Mouse (Mus musculus): ENCODE measurements around the gene Aak1. TPM values are rescaled to one million over a fixed set of nuclear protein-coding genes. Genes with fewer than 3 reads are reported as not detected.
"Not testable (repeated sequence)": the region's sequence is repeated elsewhere in the genome, so short reads cannot be mapped to it uniquely, and the experiment has no call there.

Gene Aak1
- polyA plus RNA-seq, 1 experiment from 2014 or later = 40.2 TPM

GRCm38 (mm10) chr6:87042004-87042336 lies 192.7 kb downstream of the Aak1 start:
- H3K9me3 ChIP-seq (ENCODE audit: control insufficient read depth, low read length) = no peaks in the 10 kb centered on the region
- H3K9ac ChIP-seq (ENCODE audit: low read depth, low read length) = peak overlapping the region; percentile 85
- H3K27ac ChIP-seq (ENCODE audit: low read depth, low read length) = peak overlapping the region; percentile 99
- H3K36me3 ChIP-seq (ENCODE audit: control insufficient read depth, insufficient read depth, low read length) = no peaks in the 10 kb centered on the region
- peak overlapping the region; percentile 87 for H3K4me3 ChIP-seq (ENCODE audit: low read length)
- peak overlapping the region; percentile 85 for H3K4me2 ChIP-seq (ENCODE audit: low read length)
- peaks cover 12% of the 10 kb centered on the region for H3K4me1 ChIP-seq (ENCODE audit: control insufficient read depth, insufficient read depth, low read depth, low read length)
- ATAC-seq = peak; percentile 9
- WGBS = under 1% methylated on average over 11 of the region's 11 CpGs
- no peaks in the 10 kb centered on the region for H3K27me3 ChIP-seq (replicated peaks; ENCODE audit: control insufficient read depth, insufficient read depth, low read length)

GRCm38 (mm10) chr6:87042337-87043130 lies 193.2 kb downstream of the Aak1 start, which contains the start of gene Gfpt1:
Gene Gfpt1 (plus strand): TSS chr6:87042846.
- ATAC-seq = peak; percentile 97
- Histone ChIP-seq H3K4me2 (ENCODE audit: low read length) (peak within 1 kb of the TSS; percentile 85), H3K9me3 (ENCODE audit: control insufficient read depth, low read length) (no peaks in the 10 kb centered on the region), H3K9ac (ENCODE audit: low read depth, low read length) (peak within 1 kb of the TSS; percentile 94), H3K27me3 (replicated peaks; ENCODE audit: control insufficient read depth, insufficient read depth, low read length) (no peaks in the 10 kb centered on the region), H3K4me3 (ENCODE audit: low read length) (peak within 1 kb of the TSS; percentile 87), H3K4me1 (ENCODE audit: control insufficient read depth, insufficient read depth, low read depth, low read length) (peaks cover 12% of the 10 kb centered on the region), H3K36me3 (ENCODE audit: control insufficient read depth, insufficient read depth, low read length) (no peaks in the 10 kb centered on the region), H3K27ac (ENCODE audit: low read depth, low read length) (peak within 1 kb of the TSS; percentile 99)
- WGBS = under 1% methylated on average over 65 of the region's 68 CpGs

GRCm38 (mm10) chr6:87043131-87043516 lies 193.8 kb downstream of the Aak1 start:
- WGBS = 2% methylated on average over 9 of the region's 9 CpGs
- Histone ChIP-seq H3K27ac (ENCODE audit: low read depth, low read length) (peak overlapping the region; percentile 99), H3K4me1 (ENCODE audit: control insufficient read depth, insufficient read depth, low read depth, low read length) (peaks cover 12% of the 10 kb centered on the region), H3K27me3 (replicated peaks; ENCODE audit: control insufficient read depth, insufficient read depth, low read length) (no peaks in the 10 kb centered on the region), H3K4me3 (ENCODE audit: low read length) (peak overlapping the region; percentile 87), H3K9me3 (ENCODE audit: control insufficient read depth, low read length) (no peaks in the 10 kb centered on the region), H3K4me2 (ENCODE audit: low read length) (peak overlapping the region; percentile 85), H3K9ac (ENCODE audit: low read depth, low read length) (peak overlapping the region; percentile 94), H3K36me3 (ENCODE audit: control insufficient read depth, insufficient read depth, low read length) (no peaks in the 10 kb centered on the region)
- ATAC-seq = peak; percentile 44

GRCm38 (mm10) chr6:87044895-87045294 lies 195.6 kb downstream of the Aak1 start:
- no peak overlapping the region for H3K4me2 ChIP-seq (ENCODE audit: low read length)
- H3K4me3 ChIP-seq (ENCODE audit: low read length) = no peak overlapping the region
- no peaks in the 10 kb centered on the region for H3K36me3 ChIP-seq (ENCODE audit: control insufficient read depth, insufficient read depth, low read length)
- H3K27ac ChIP-seq (ENCODE audit: low read depth, low read length) = no peak overlapping the region
- no peak overlapping the region for H3K9ac ChIP-seq (ENCODE audit: low read depth, low read length)
- no peaks in the 10 kb centered on the region for H3K27me3 ChIP-seq (replicated peaks; ENCODE audit: control insufficient read depth, insufficient read depth, low read length)
- 85% methylated on average over 2 of the region's 2 CpGs for WGBS
- H3K4me1 ChIP-seq (ENCODE audit: control insufficient read depth, insufficient read depth, low read depth, low read length) = peaks cover 12% of the 10 kb centered on the region
- no peak for ATAC-seq
- H3K9me3 ChIP-seq (ENCODE audit: control insufficient read depth, low read length) = no peaks in the 10 kb centered on the region

- Histone ChIP-seq H3K9me3 (ENCODE audit: control insufficient read depth, low read length) (no peaks in the 10 kb centered on the region), H3K36me3 (ENCODE audit: control insufficient read depth, insufficient read depth, low read length) (no peaks in the 10 kb centered on the region), H3K9ac (ENCODE audit: low read depth, low read length) (no peak overlapping the region), H3K4me2 (ENCODE audit: low read length) (no peak overlapping the region), H3K4me1 (ENCODE audit: control insufficient read depth, insufficient read depth, low read depth, low read length) (peaks cover 12% of the 10 kb centered on the region), H3K4me3 (ENCODE audit: low read length) (no peak overlapping the region), H3K27me3 (replicated peaks; ENCODE audit: control insufficient read depth, insufficient read depth, low read length) (no peaks in the 10 kb centered on the region), H3K27ac (ENCODE audit: low read depth, low read length) (no peak overlapping the region)
- no peak for ATAC-seq
- WGBS = 68% methylated on average over 3 of the region's 3 CpGs
Observed at GRCm38 (mm10) chr6:87045507-87045906, 196.2 kb downstream of the Aak1 start.

- H3K9me3 ChIP-seq (ENCODE audit: control insufficient read depth, low read length); H3K9ac ChIP-seq (ENCODE audit: low read depth, low read length); H3K4me3 ChIP-seq (ENCODE audit: low read length); H3K27me3 ChIP-seq (replicated peaks; ENCODE audit: control insufficient read depth, insufficient read depth, low read length); H3K4me2 ChIP-seq (ENCODE audit: low read length); H3K27ac ChIP-seq (ENCODE audit: low read depth, low read length); H3K36me3 ChIP-seq (ENCODE audit: control insufficient read depth, insufficient read depth, low read length); ATAC-seq; H3K4me1 ChIP-seq (ENCODE audit: control insufficient read depth, insufficient read depth, low read depth, low read length): not testable (repeated sequence)
- 97% methylated on average over 7 of the region's 7 CpGs for WGBS
Observed at GRCm38 (mm10) chr6:87048712-87049111, 199.4 kb downstream of the Aak1 start.

- Histone ChIP-seq H3K36me3 (ENCODE audit: control insufficient read depth, insufficient read depth, low read length) (peaks cover 22% of the 10 kb centered on the region), H3K4me2 (ENCODE audit: low read length) (no peak overlapping the region), H3K4me3 (ENCODE audit: low read length) (no peak overlapping the region), H3K4me1 (ENCODE audit: control insufficient read depth, insufficient read depth, low read depth, low read length) (no peaks in the 10 kb centered on the region), H3K27me3 (replicated peaks; ENCODE audit: control insufficient read depth, insufficient read depth, low read length) (no peaks in the 10 kb centered on the region), H3K9ac (ENCODE audit: low read depth, low read length) (no peak overlapping the region), H3K9me3 (ENCODE audit: control insufficient read depth, low read length) (no peaks in the 10 kb centered on the region), H3K27ac (ENCODE audit: low read depth, low read length) (no peak overlapping the region)
- WGBS = 94% methylated on average over 10 of the region's 10 CpGs
- ATAC-seq = no peak
Observed at GRCm38 (mm10) chr6:87051886-87052425, 202.6 kb downstream of the Aak1 start.

Other genes starting within 250 kb of the Aak1 start
- 0.62 and 0.70 TPM in 2 replicates for gene Asprv1, start 221.4 kb upstream of the Aak1 start, polyA plus RNA-seq (2015; fragmentation: Nextera tagmentation; extraction: Ambion mirVana)
- gene Mxd1, start 180.4 kb upstream of the Aak1 start, polyA plus RNA-seq (2015; fragmentation: Nextera tagmentation; extraction: Ambion mirVana) = 16.1 and 19.1 TPM in 2 replicates
- 81.3 and 81.5 TPM in 2 replicates for gene Snrnp27, start 165.0 kb upstream of the Aak1 start, polyA plus RNA-seq (2015; fragmentation: Nextera tagmentation; extraction: Ambion mirVana)
- gene Gmcl1, start 116.1 kb upstream of the Aak1 start, polyA plus RNA-seq (2015; fragmentation: Nextera tagmentation; extraction: Ambion mirVana) = 30.0 and 30.3 TPM in 2 replicates
- gene Anxa4, start 55.9 kb upstream of the Aak1 start, polyA plus RNA-seq (2015; fragmentation: Nextera tagmentation; extraction: Ambion mirVana) = 6.3 and 7.4 TPM in 2 replicates
- gene Nfu1, start 159.7 kb downstream of the Aak1 start, polyA plus RNA-seq (2015; fragmentation: Nextera tagmentation; extraction: Ambion mirVana) = 144 and 154 TPM in 2 replicates
- gene Gfpt1, start 193.3 kb downstream of the Aak1 start, polyA plus RNA-seq (2015; fragmentation: Nextera tagmentation; extraction: Ambion mirVana) = 19.8 and 22.7 TPM in 2 replicates

Data from hindbrain, embryonic 16.5 days (tissue).